Mouse (Mus musculus): Measurements from ENCODE around the gene Trmt10a. TPM values are rescaled to one million over a fixed set of nuclear protein-coding genes. Genes with fewer than 3 reads are reported as not detected.

Gene Trmt10a
- total and polyA plus RNA-seq, 3 experiments, result 9.7 to 18.1 TPM; not detected in 1

DNA sequence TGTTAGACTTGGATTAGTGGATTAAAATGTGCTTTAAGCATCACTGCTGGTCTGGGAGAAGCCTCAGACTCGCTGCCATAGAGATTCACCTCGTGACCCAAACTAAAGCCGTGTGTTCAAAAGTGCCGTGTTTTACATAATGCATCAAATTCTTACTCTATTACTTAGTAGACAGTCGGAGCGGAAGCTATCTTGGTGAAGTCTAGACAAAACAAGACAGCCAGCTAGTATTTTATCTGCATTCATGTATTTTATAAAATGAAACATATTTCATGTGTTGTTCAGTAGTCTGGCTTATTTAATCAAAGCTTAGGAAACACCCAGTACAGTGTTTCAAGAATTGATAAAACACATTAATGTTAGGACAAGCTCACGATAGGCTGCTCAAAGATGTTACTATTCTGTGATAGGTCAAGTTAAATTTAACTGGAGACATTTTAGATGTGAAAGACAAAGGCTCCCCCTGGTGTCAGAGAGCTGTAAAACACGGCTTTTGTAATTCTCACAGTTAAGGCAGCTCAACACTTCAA, 1.5 kb downstream of the Trmt10a start, which contains the start of gene Mttp:
Mttp (minus strand) TSS at position 327 of the 530 bp plus-strand sequence.
- Histone ChIP-seq H3K4me1 (ENCODE audit: control insufficient read depth in 1 of 2, insufficient read depth in 2 of 2, low read length in 2 of 2) (no peaks in the 10 kb centered on the region), H3K36me3 (ENCODE audit: control insufficient read depth in 1 of 2, insufficient read depth in 2 of 2, low read length in 2 of 2) (peaks cover 3 to 8% of the 10 kb centered on the region in 2 experiments), H3K4me3 (ENCODE audit: control insufficient read depth in 1 of 2, insufficient read depth in 1 of 2, low read depth in 2 of 2, low read length in 2 of 2) (peak within 1 kb of the TSS; percentile 81 to 89), H3K9me3 (replicated peaks; ENCODE audit: insufficient read depth, low read length) (no peaks in the 10 kb centered on the region), H3K27ac (ENCODE audit: control insufficient read depth, low read depth, low read length) (peak within 1 kb of the TSS; percentile 98), H3K9ac (ENCODE audit: control insufficient read depth, low read depth, low read length, poor library complexity, severe bottlenecking) (peak within 1 kb of the TSS; percentile 98), H3K79me2 (ENCODE audit: control insufficient read depth, insufficient read depth, low read length, poor library complexity) (peaks cover 8% of the 10 kb centered on the region; the same call in 1 of the 2 replicates), H3K27me3 (ENCODE audit: control insufficient read depth in 1 of 2, insufficient read depth in 2 of 2, low read length in 2 of 2) (no peaks in the 10 kb centered on the region)
- DNase-seq (ENCODE audit: low read depth, low spot score), result peak; percentile 93
- 0 out of 2 replicates have a peak, but pooled peaks have one; percentile 27 for TF ChIP-seq ELF1 (IDR thresholded peaks at IDR 0.05; ENCODE audit: low read depth, low read length)
- peak; percentile 85 for TF ChIP-seq RCOR1 (IDR thresholded peaks at IDR 0.05; ENCODE audit: low read depth, low read length)
- TF ChIP-seq MAZ (IDR thresholded peaks at IDR 0.05; ENCODE audit: low read depth, low read length), result no peak
- TF ChIP-seq MXI1 (IDR thresholded peaks at IDR 0.05; ENCODE audit: low read depth, low read length), result peak; percentile 66
- no peak for TF ChIP-seq TAL1 (IDR thresholded peaks at IDR 0.05; ENCODE audit: low read length)
- TF ChIP-seq MYC (IDR thresholded peaks at IDR 0.05; ENCODE audit: low read depth, low read length), result peak; percentile 79; the same call in 1 of the 2 replicates
- no peak for TF ChIP-seq GABPA (IDR thresholded peaks at IDR 0.05; ENCODE audit: low read depth, low read length)
- TF ChIP-seq BHLHE40 (IDR thresholded peaks at IDR 0.05; ENCODE audit: borderline replicate concordance, low read depth, low read length), result peak; percentile 65; the same call in 1 of the 2 replicates
- peak in 1 of 2 experiments; percentile 59; a peak in 2 of 4 replicates for TF ChIP-seq POLR2A (IDR thresholded peaks at IDR 0.05; ENCODE audit: control insufficient read depth in 1 of 2, insufficient read depth in 1 of 2, low read depth in 1 of 2, low read length in 2 of 2, poor library complexity in 1 of 2)
- peak; percentile 95 for TF ChIP-seq SMC3 (IDR thresholded peaks at IDR 0.05; ENCODE audit: low read depth, low read length)
- peak; percentile 53 for TF ChIP-seq NELFE (IDR thresholded peaks at IDR 0.05; ENCODE audit: low read depth, low read length)
- no peak for TF ChIP-seq ZMIZ1 (IDR thresholded peaks at IDR 0.05; ENCODE audit: low read depth, low read length)
- TF ChIP-seq KAT2A (conservative IDR thresholded peaks at IDR 0.05; ENCODE audit: low read depth, low read length), result peak; percentile 53
- TF ChIP-seq POLR2AphosphoS5 (IDR thresholded peaks at IDR 0.05; ENCODE audit: borderline replicate concordance, low read depth, low read length), result no peak; the same call in 1 of the 2 replicates
- TF ChIP-seq RAD21 (IDR thresholded peaks at IDR 0.05; ENCODE audit: low read depth, low read length), result peak; percentile 98
- TF ChIP-seq HCFC1 (IDR thresholded peaks at IDR 0.05; ENCODE audit: low read depth, low read length), result peak; percentile 57; the same call in 1 of the 2 replicates
- peak; percentile 40 to 61 for TF ChIP-seq EP300 (IDR thresholded peaks at IDR 0.05; ENCODE audit: low read depth in 1 of 2, low read length in 2 of 2)
- peak; percentile 79 for TF ChIP-seq GATA1 (IDR thresholded peaks at IDR 0.05; ENCODE audit: low read depth, low read length)
- peak; percentile 35 to 95 (median 44); a peak in 4 of 6 replicates for TF ChIP-seq CTCF (IDR thresholded peaks at IDR 0.05 in 2 of 3, conservative IDR thresholded peaks at IDR 0.05 in 1 of 3; ENCODE audit: control insufficient read depth in 1 of 3, insufficient read depth in 1 of 3, low read depth in 2 of 3, low read length in 3 of 3, poor library complexity in 1 of 3, severe bottlenecking in 1 of 3)
- TF ChIP-seq NRF1 (IDR thresholded peaks at IDR 0.05; ENCODE audit: insufficient read depth, low read depth, low read length, poor library complexity, severe bottlenecking), result no peak
- TF ChIP-seq TCF12 (IDR thresholded peaks at IDR 0.05; ENCODE audit: low read depth, low read length), result peak; percentile 51; the same call in 1 of the 2 replicates
- TF ChIP-seq MAX (IDR thresholded peaks at IDR 0.05; ENCODE audit: low read length), result 0 out of 2 replicates have a peak, but pooled peaks have one; percentile 32
- peak; percentile 77 for TF ChIP-seq USF1 (IDR thresholded peaks at IDR 0.05; ENCODE audit: low read depth, low read length)
- TF ChIP-seq JUND (IDR thresholded peaks at IDR 0.05; ENCODE audit: low read depth, low read length), result peak; percentile 54; the same call in 1 of the 2 replicates
- TF ChIP-seq SIN3A (IDR thresholded peaks at IDR 0.05; ENCODE audit: low read length), result peak; percentile 78
- TF ChIP-seq USF2 (IDR thresholded peaks at IDR 0.05; ENCODE audit: borderline replicate concordance in 1 of 2, insufficient read depth in 1 of 2, low read depth in 1 of 2, low read length in 2 of 2), result no peak
- peak; percentile 97 for TF ChIP-seq ZC3H11A (IDR thresholded peaks at IDR 0.05; ENCODE audit: low read depth, low read length)
- TF ChIP-seq POLR2AphosphoS2 (IDR thresholded peaks at IDR 0.05; ENCODE audit: low read length), result peak; percentile 69; the same call in 1 of the 2 replicates
- peak; percentile 67; the same call in 1 of the 2 replicates for TF ChIP-seq ETS1 (IDR thresholded peaks at IDR 0.05; ENCODE audit: low read depth, low read length)
- peak; percentile 81 for TF ChIP-seq TBP (IDR thresholded peaks at IDR 0.05; ENCODE audit: low read depth, low read length)

Data from MEL (cell line).